Mouse (Mus musculus) cerebellum, postnatal 4 days (tissue): ENCODE results near the gene Pih1d2.
"Not testable (repeated sequence)": the region's sequence is repeated elsewhere in the genome, so short reads cannot be mapped to it uniquely, and the experiment has no call there.

Experiments used
- DNase-seq, 2 experiments: peaks; one replicate each; pipeline ENCODE4 v3.0.0; 2022; ENCODE audit warnings: low spot score in 2 of 2, mixed read lengths in 1 of 2

Pih1d2 gene

DNA sequence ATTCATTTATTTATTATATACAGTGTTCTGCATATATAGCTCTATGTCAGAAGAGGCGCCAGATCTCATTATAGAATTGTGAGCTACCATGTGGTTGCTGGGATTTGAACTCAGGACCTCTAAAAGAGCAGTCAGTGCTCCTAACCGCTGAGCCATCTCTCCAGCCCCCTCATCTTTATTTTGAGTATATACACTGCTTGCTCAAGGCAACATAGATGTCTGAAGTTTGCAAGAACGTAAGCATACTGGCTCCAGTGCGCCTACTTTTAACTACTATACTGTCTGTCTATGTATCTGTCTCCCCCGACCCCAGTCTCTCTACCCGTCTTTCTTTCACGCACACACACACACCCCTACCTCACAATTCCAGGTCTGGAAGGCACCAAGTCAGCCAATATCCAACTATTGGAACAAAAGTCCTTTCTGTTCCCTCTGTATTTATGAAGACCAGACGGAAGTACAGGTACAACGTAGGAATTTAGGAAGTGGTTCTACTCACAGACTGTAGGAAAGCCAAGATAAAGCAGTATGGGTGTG is 741 bp downstream of the Pih1d2 start:
- no peak for DNase-seq

DNA sequence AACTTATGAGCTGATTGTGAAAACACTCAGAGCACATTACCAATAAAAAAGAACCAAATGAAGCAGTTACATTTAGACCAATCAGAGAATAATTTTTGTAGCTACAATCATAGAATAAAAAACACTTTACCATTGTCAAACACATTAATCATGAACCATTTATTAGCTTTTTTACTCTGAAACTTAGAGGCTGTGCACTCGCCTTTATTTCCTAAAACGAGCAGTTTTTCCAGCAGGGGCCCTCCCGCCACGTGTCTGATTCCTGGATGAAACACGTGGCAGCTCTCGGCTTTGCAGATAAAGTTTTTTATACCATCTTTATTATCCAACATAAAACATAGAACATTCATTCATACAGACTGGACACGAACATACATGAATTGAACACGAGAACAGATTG is 13.8 kb downstream of the Pih1d2 start:
- DNase-seq, result not testable (repeated sequence)

DNA sequence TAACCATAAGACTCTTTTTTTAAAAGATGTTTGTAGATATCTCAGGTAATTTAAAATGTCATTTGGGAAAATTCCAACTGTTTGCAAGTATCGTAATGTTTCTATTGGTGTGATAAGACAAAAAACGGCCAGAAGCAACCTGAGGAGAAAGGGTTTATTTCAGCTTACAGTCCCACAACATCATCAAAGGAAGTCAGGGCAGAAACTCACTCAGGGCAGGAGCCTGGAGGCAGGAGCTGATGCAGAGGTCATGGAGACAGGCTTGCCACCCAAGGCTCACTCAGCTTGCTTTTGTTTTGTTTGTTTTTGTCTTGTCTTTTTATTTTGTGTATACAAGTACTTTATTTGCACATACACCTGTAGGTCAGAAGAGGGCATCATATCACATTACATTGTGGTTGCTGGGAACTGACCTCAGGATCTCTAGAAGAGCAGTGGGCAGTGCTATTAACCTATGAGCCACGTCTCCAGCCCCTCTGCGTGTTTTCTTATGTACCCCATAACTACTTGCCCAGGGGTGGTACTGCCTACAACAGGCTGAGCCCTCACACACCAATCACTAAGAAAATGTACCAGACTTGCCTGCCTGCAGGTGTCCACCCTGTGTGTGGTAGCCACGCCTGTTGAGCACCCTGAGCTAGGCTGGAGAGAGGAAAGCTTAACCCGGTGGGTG is 15.0 kb downstream of the Pih1d2 start:
- DNase-seq, result no peak

DNA sequence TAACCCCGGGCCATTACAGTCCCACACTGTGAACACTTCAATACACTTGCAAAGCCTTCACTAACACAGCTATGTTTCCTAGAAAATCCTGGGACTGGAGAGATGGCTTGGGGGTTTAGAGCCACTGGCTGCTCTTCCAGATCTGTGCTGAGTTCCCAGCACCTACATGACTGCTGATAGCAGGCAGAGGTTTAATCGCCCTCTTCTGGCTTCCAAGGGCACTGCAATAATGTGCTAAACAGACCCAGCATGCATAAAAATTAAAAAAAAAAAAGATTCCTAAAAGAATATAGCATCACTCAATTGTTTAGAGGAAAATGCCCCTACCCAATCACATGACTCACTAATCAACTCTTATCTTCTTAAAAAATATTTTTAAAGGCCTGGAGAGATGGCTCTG is 15.9 kb downstream of the Pih1d2 start:
- no peak for DNase-seq

DNA sequence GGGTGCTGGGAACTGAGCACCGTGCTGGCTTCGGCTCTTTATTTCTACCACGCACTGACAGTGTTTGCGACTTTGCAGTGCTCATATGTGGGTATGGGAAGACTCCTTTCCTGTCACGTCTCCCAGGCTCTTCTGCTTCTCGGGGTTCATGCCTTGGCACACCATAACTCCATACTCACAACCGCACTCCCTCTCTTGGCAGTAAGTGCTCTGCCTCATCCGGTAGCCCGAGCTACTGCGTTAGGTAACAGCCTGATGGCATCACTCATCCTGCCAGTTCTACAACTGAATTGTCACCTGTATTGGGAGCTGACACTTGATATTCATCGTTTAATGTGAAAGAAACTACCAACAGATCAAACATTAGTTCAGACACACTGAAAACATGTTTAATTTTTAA is 17.1 kb downstream of the Pih1d2 start:
- no peak for DNase-seq

DNA sequence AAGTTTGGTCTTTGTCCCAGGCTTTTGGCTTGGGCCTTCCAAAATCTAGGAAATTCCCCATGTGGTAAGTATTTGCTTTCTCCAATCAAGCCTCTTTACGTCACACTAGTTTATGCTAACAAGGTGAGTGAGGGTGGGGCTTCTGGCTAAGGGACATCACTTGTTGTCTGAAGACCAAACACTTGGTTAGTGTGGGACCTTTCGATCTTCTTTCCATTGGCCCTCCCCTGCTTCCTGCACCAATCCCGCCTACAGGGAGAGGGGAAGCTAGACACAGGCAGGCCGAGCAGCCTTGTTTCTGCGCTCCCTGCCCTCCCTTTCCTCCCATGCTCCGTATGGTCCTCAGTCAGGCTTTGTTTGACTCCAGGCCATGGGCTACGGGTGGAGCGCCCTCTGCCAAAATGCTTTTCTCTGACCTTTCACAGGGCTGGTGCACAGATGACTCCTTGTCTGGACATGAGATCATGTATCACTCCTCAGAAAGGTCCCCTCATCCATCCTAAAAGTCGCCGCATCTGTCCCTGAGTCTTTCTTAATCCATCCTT is 29.8 kb downstream of the Pih1d2 start:
- DNase-seq, result no peak

DNA sequence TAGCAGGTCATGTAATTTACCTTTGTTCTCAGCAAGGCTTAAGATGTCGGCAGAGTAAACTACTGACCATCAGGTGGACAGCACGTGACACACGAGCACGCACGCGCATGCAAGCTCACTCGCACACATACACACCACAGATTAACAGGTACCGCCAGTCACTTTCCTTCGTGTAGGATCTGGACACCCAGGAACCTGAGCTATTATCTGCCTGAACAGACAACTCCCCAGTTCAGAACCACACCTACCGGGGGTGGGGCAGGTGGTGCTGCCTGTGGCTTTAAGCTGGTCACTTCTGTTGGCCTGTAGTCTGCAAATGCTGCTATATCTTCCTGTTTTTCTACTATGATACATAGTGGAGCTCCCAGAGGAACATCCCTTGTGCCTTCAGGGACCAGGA is 33.4 kb downstream of the Pih1d2 start:
- no peak for DNase-seq

DNA sequence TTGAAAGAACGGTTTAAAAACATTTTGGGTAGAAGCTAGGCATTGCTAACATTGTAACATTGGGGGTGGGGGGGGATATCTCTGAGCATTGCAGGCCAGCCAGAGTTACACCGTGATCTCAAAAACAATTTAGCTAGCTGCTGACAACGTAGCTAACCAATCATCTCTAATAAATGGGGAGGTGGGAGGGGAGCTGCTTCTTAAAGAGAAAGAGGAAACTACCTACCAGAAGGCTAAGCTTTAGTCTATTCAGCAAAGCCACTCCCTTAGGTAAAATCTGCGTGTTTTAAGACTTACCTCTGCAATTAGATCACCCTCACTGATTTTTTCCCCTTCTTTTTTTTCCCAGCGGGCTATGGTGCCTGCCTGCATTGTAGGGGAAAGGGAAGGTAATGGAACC is 41.3 kb downstream of the Pih1d2 start:
- no peak for DNase-seq

DNA sequence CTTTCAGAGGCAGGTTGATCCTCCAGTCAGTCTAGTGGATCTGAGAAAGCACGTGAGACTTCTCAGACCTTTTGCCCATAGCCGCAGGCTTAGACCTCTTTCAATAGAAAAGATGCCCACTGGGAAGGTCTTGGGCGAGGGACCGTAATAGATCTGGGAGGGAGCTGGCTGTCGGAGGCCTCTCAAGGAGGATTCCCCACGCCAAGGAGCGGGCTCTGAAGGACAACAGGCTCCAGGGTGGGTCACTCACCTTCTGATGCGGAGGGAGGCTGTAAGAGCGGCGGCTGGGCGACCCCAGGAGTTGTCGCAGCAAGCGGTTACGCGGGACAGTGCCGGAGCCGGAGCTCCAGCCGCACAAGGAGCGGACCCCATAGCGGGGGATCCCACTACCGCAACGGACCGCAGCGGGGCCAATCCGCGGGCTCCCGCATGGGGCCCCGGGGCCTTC is 41.8 kb downstream of the Pih1d2 start:
- DNase-seq, result no peak

DNA sequence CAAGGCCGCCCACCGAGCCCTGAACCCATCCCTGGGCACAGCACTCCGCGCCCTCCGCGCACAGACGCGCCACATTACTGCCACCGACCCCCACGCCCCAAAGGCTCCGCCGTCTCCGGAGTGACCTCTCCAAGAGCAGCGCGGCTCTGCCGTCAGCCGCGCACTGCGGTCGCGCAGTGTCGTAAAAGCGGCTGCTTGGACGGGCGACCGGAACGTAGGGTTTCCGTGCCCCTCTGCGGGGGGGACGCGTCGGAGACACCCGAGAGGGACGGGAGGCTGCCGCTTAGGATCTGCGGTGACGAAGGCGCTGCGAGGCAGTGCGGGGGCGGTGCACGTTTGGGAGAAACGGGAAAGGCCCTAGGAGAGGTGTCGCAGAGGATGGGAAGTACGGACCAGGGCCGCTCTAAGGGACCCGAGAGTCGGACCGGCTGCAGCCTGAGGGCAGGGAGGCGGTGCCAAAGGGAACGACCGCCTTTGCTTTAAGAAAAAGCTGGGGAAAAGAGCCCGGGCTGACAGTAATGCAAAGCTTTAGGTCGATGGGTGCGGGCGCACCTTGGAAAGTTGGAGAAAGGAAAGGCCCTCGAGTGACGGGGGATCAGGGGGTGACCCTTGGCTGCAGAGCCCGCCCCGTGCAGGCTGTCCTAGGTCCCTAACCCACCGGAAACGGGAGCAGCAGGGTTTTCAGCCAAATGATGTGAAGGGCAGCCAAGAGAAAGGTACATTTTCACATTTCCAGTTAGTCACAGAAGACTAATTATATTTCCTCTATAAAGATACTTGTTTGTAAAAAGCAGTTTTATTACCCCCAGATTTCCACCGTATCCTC is 42.5 kb downstream of the Pih1d2 start, which contains the start of gene Dlat:
Gene Dlat (minus strand): TSS at position 389 of the 826 bp plus-strand sequence.
- peak; percentile 64 to 81 for DNase-seq

DNA sequence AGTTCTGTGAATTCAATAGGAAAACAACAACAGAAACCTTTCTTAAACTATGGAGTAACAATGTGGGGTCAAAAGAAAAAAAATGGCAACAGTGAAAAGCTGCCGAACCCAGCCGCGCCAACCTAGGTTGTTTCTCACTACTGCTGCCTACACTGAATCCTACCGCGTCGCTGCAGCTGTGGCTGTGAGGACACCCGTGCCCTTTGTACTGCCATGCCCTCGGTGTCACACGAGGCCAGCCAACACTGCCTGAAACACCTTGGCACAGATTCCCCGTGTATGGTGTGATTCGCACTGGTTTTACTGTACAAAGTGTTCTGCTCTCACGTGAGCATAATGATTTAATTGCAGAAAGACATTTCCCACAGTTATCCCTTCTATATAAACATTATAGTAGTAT is 43.3 kb downstream of the Pih1d2 start:
- DNase-seq, result peak in 1 of 2 experiments; percentile 9

DNA sequence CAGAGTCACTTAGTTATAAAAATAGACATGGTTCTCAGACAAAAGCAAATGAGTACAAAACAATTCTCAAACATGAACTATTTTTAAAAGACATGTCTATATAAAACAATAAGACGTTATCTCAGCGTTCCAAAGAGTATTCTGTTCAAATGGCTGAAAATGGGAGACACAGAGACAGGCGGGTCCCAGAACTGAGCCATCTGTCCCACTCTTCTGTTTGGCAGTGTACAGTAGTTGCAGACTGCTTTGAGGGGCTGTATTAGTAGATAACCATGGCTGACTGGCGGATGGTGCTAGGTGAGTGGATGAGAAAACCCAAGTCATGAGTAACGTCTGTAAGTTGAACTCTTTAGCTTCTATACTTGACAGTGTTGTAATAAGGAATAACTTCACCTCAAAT is 47.7 kb downstream of the Pih1d2 start:
- DNase-seq, result no peak

DNA sequence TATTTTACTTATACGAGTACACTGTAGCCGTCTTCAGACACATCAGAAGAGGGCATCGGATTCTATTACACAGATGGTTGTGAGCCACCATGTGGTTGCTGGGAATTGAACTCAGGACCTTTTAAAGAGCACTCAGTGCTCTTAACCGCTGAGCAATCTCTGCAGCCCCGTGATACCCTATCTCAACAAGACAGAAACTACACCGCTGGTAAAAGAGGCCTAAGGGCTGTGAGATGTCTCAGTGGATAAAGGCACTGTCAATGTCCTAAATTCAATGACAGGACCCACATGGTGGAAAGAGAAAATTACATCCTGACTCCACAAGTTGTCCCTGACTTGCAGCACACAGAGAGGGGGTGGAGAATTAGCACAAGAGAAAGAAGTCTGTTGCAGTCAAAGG is 49.3 kb downstream of the Pih1d2 start:
- DNase-seq, result no peak

DNA sequence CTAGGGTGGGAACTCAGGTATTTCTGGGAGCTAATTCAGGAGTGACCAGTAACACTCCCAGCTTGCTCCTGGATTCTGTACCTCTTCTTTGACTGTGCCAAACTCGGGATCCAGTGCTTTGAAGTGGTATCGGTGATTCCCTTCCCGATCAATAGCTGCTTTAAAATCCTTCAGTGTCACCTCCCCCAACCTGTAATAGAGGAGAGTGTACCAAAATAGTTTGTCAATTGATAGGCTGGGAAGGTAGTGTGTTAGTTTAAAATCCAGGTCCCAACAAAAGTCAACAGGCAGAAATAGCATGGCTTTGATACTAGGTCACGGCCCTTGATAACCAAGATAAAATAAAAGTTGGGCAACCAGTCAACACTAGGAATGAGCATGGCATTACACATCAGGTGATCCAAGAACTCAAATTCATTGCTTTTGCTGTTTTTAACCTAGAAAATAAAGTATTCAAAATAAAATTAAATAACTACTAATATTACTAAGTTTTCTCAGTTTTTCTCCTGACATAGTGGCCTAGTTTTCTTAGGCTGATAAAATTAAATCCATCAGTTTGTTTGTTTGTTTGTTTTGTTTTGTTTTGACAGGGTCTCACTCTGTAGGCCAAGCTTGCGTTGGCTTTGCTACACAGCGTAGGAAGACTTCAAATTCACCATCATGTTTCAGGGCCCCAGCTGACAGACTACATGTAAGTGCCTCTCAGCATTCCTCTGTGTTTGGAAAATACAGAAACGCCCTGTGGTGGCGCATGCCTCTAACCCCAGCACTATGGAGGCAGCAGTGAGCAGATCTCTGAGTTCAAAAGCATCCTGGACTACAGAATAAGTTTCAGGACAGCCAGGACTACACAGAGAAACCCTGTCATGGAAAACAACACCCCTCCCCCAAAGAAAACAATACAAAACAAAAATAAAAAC is 50.7 kb downstream of the Pih1d2 start:
- DNase-seq, result no peak

DNA sequence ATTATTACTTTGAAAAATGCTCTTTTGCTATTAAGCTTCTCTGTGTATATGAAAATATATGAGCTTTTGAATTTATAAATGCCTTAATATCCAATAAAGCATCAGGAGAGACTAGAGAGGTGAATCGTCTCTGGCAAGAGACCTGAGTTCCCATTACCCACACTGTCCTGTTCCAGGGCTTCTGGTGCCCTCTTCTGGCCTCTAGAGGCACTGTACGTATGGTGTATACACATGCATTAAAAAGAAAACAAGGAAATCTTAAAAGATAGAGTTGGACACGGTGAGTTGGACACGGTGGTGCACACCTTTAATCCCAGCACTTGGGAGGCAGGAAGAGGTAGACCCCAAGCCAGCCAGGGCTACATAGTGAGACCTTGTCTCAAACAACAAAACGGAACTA is 53.6 kb downstream of the Pih1d2 start:
- peak in 1 of 2 experiments; percentile 44 for DNase-seq
